Mouse (Mus musculus) yolk sac, embryonic 10.5 days (tissue): ENCODE results near the gene Foxr2.

Source experiments
- DNase-seq: peaks from one replicate; pipeline ENCODE4 v3.0.0-alpha.2; 2017; ENCODE audit warnings: low spot score

Gene Foxr2

DNA sequence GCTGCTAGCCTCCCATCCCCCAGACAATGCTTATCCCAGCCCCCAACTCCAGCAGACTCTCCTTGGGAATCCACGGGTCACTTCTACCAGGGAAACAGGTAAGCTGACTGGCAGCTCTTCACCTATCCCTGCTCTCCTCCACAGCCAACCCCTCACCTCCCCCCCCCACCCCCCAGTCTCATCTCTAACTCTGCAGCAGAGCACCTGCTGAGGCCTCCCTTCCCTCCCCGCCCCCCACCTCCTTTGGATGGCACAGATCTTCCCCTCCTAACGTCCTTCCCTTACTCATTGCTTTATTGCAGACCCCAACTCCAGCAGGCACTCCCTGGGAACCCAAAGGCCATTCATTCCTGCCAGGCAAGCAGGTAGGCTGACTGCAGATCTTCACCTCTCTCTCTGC is at the start of gene Foxr2:
Gene Foxr2, plus strand, starts transcription at position 301 of the 400 bp plus-strand sequence.
- no peak for DNase-seq

- no peak for DNase-seq
Measured at GRCm38 (mm10) chrX:153119013-153119412, 427 bp downstream of the Foxr2 start.

DNA sequence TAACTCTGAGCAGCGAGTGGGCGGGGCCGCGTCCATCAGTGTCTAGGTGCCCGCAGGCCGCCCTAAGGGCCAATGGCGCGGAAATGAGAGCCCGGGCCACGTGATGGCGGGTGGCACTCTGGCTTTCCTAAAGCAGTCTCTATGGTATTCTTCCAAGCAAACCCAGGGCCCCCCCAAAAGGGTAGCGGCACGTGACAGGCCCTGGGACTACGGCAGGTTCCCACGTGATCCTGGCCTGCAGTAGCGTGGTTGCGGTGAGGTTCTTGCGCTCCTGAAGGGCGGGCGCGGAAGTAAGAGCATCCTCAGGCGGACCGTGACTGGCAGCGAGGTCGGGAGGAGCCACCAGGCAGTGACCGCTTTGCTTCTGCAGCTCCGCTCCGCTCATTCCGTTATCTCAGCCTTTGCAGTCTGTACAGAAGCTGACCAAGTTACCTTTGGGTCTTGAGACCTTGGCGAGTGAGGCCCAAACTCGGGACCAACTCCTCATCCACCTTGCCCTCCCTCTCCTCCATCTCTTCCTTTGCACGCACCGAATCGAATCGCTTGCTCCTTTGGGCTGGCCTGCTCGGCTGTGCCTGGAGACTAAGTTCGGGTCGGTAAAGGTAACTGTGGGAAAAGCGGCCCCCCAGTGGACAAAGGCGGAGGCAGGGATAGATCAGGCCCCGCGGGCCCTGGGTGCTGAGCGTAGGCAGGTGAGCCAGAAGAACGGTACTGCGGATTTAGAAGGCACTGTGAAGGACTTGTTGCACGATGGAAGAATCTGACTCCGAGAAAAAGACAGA is 21.3 kb downstream of the Foxr2 start, which contains the start of gene Rragb:
Gene Rragb, plus strand, starts transcription at position 248 of the 782 bp plus-strand sequence.
- DNase-seq: peak; percentile 63

GRCm38 (mm10) chrX:153142656-153143055 is 24.1 kb downstream of the Foxr2 start:
- no peak for DNase-seq

- DNase-seq: no peak
Measured at GRCm38 (mm10) chrX:153151766-153152165, 33.2 kb downstream of the Foxr2 start.

DNA sequence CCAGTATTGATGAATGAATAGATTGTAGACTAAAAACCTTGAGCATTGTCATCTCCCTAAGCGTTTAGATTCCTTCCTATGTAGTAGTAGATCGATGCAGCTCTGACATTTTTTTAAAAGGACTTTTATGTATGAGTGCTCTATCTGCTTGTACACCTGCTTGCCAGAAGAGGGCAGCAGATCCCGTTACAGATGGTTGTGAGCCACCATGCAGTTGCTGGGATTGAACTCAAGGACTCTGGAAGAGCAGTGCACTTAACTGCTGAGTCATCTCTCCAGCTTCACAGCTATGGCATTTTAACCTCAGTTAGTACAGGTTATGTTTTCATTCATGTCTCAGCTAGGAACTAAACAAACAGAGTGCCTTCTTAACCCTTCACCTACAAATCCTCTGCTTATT is 36.7 kb downstream of the Foxr2 start:
- no peak for DNase-seq

DNA sequence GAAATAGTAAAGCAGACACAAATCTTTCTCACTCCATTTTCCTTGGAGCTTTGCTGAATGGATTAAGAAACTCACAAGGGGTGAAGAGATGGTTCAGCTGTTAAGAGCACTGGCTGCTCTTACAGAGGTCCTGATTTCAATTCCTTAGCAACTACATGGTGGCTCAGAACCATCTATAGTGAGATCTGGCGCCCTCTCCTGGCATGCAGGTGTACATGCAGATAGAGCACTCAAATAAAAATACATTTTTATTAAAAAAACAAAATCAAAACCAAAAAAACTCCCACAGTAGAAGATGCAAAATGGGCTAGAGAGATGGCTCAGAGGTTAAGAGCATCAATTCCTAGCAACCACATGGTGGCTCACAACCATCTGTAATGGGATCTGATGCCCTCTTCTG is 56.2 kb downstream of the Foxr2 start:
- DNase-seq: no peak

GRCm38 (mm10) chrX:153182221-153182620 is 63.6 kb downstream of the Foxr2 start:
- no peak for DNase-seq
